Mouse (Mus musculus) heart, embryonic 12.5 days (tissue): ENCODE measurements around the gene Lmod3. TPM values are rescaled to one million over a fixed set of nuclear protein-coding genes. Genes with fewer than 3 reads are reported as not detected.

Experiments
- ATAC-seq: fragments of 200-750 bp; cut with Nextera tagmentation; 2 replicates; pipeline ENCODE4 v1.8.0; 2017; ENCODE audit warnings: moderate TSS enrichment, moderate library complexity; ENCODE audit not compliant: insufficient number of reproducible peaks, low FRiP score
- H3K27ac ChIP-seq: fragments of 300-500 bp; sonication (generic); 2 replicates; pipeline ENCODE4 v1.5.1; 2016; ENCODE audit warnings: mild to moderate bottlenecking, moderate library complexity; ENCODE audit not compliant: poor library complexity, severe bottlenecking
- H3K27me3 ChIP-seq: fragments of 300-500 bp; sonication (generic); replicated peaks from 2 replicates; pipeline ENCODE4 v1.6.1; 2016; ENCODE audit warnings: mild to moderate bottlenecking, moderate library complexity
- H3K36me3 ChIP-seq: fragments of 300-500 bp; sonication (generic); 2 replicates; pipeline ENCODE4 v1.6.1; 2016; ENCODE audit warnings: mild to moderate bottlenecking, moderate library complexity
- H3K4me1 ChIP-seq: fragments of 300-500 bp; sonication (generic); replicated peaks from 2 replicates; pipeline ENCODE4 v1.6.1; 2016; ENCODE audit warnings: mild to moderate bottlenecking
- H3K4me2 ChIP-seq: fragments of 300-500 bp; sonication (generic); 2 replicates; pipeline ENCODE4 v1.6.1; 2016; ENCODE audit warnings: mild to moderate bottlenecking, moderate library complexity
- H3K4me3 ChIP-seq: fragments of 300-500 bp; sonication (generic); 2 replicates; pipeline ENCODE4 v1.5.1; 2016; ENCODE audit warnings: mild to moderate bottlenecking
- H3K9ac ChIP-seq: fragments of 300-500 bp; sonication (generic); 2 replicates; pipeline ENCODE4 v1.6.1; 2016; ENCODE audit warnings: mild to moderate bottlenecking, moderate library complexity
- H3K9me3 ChIP-seq: fragments of 300-500 bp; sonication (generic); replicated peaks from 2 replicates; pipeline ENCODE4 v1.6.1; 2016; ENCODE audit warnings: mild to moderate bottlenecking, moderate library complexity
- WGBS: fragments of 180-500 bp; shearing (Covaris S2); methylation state at CpG from one replicate; pipeline ENCODE4 v1.1.7; 2016; 5-methylcytosine and 5-hydroxymethylcytosine counted together
- polyA plus RNA-seq: library from polyadenylated mRNA; unstranded; fragments of >200 nt; fragmentation: Nextera tagmentation; extraction: Ambion mirVana; gene quantifications from 2 replicates; pipeline ENCODE4 v1.2.1, GENCODE M21; 2016

Lmod3 gene
- polyA plus RNA-seq, 1 experiment from 2014 or later = 18.0 TPM

DNA sequence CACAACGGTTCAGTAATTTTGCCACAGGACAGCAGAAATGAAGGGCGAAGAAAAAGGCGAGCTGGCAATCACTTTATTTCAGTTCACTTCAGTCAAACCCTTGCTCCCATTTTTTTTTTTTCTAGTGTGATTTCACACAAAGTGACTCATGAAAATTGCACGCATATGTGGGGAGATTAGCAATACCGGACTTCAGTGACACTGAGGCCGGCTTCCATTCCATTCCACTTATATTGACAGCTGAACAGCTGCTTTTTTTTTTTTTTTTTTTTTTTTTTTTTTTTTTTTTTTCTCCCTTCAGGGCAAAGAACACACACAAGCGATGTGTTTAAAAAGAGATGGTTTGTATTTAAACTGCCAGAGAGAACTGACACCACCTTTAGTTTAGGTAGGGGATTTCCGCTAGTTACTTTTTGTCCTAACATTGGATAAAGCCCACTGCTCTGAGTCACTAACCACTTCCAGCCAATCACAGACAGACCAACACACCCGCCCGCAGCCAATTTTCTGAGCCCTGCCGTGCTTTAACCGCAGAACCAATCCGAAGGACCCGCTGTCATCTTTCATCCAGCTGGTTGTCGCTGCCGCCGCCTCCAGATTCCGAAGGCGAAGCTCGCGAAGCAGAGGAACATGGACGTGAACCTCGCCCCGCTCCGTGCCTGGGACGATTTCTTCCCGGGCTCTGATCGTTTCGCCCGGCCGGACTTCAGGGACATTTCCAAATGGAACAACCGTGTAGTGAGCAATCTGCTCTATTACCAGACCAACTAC, 42.2 kb downstream of the Lmod3 start, which contains the start of gene Arl6ip5:
Arl6ip5 (plus strand) TSS at position 499 of the 771 bp plus-strand sequence.
- ATAC-seq = peak; percentile 71
- Histone ChIP-seq H3K4me1 (peaks cover 32% of the 10 kb centered on the region), H3K36me3 (peaks cover 8% of the 10 kb centered on the region), H3K27ac (peak within 1 kb of the TSS; percentile 60), H3K9ac (peak within 1 kb of the TSS; percentile 94), H3K27me3 (no peaks in the 10 kb centered on the region), H3K4me3 (peak within 1 kb of the TSS; percentile 87), H3K4me2 (peak within 1 kb of the TSS; percentile 79), H3K9me3 (no peaks in the 10 kb centered on the region; the same call in 1 of the 2 replicates)
- 10% methylated on average over 32 of the region's 32 CpGs for WGBS

DNA sequence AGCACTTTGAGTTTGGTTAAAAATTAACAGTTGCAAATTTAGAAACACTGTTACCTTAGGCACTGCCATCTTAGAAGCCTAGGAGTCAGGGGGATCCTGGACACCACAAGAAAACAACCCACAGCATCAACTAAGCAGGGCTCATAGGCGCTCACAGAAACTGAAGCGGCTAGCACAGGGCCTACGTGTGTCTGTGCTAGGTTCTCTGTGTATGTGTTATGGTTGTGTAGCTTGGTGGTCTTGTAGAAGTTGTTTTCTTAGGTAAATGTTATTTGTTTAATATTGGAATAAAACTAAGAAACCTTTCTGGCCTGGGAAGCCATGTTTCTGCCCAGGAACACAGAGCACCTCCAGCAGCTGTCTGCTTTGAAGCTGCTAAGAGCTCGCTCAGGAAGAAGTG, 42.8 kb downstream of the Lmod3 start:
- H3K27ac ChIP-seq = no peak overlapping the region
- no peak overlapping the region for H3K9ac ChIP-seq
- H3K4me1 ChIP-seq = peaks cover 32% of the 10 kb centered on the region
- no peak overlapping the region for H3K4me2 ChIP-seq
- no peaks in the 10 kb centered on the region for H3K27me3 ChIP-seq
- 85% methylated on average over 4 of the region's 4 CpGs for WGBS
- ATAC-seq = no peak
- no peak overlapping the region for H3K4me3 ChIP-seq
- H3K36me3 ChIP-seq = peaks cover 4% of the 10 kb centered on the region; the same call in 1 of the 2 replicates
- H3K9me3 ChIP-seq = no peaks in the 10 kb centered on the region; the same call in 1 of the 2 replicates

DNA sequence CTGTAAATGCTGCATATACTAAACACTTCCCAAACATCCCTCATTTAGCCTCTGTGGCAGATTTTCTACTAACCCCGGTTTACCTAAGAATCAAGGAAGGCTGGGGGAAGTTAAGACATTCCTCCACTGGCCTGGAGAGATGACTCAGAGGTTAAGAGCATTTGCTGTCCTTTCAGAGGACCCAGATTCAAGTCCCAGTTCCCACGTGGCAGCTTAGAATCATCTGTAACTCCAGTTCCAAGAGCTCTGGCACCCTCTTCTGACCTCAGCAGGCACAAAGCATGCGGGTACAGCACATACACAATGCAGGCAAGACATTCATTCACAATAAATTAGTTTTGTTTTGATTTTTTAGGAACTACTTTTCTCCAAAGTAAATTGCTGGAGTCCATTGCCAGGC, 43.4 kb downstream of the Lmod3 start:
- Histone ChIP-seq H3K27ac (no peak overlapping the region), H3K4me1 (peaks cover 31% of the 10 kb centered on the region), H3K27me3 (no peaks in the 10 kb centered on the region), H3K9ac (no peak overlapping the region), H3K36me3 (no peaks in the 10 kb centered on the region), H3K4me2 (no peak overlapping the region), H3K4me3 (no peak overlapping the region), H3K9me3 (no peaks in the 10 kb centered on the region)
- WGBS = 56% methylated on average over 3 of the region's 3 CpGs
- ATAC-seq = no peak

DNA sequence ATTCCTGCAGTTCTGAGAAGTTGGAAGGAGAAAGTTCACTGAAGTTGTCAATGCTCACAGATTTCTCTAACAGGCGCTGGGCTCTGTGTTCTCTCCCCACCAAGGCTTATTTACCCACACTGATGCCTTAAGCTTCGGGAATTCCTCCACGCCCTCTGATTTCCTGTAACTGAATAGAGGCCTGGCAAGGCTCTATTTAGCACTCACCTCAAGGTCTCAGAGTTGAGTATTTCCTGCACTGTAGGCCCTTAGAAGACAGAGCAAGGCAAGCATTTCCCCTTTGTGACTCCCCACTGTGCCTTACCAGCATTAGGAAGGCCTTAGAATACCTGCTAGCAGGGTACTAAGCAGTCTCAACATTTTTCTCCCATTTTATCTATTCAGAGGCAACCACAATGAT, 44.2 kb downstream of the Lmod3 start:
- H3K9me3 ChIP-seq = no peaks in the 10 kb centered on the region
- H3K4me1 ChIP-seq = peaks cover 29% of the 10 kb centered on the region
- no peaks in the 10 kb centered on the region for H3K36me3 ChIP-seq
- no peak overlapping the region for H3K4me2 ChIP-seq
- WGBS = 45% methylated on average over 3 of the region's 3 CpGs
- H3K9ac ChIP-seq = 0 out of 2 replicates have a peak overlapping the region, but pooled peaks have one; percentile 24
- no peaks in the 10 kb centered on the region for H3K27me3 ChIP-seq
- no peak overlapping the region for H3K4me3 ChIP-seq
- H3K27ac ChIP-seq = peak overlapping the region; percentile 68
- no peak for ATAC-seq

DNA sequence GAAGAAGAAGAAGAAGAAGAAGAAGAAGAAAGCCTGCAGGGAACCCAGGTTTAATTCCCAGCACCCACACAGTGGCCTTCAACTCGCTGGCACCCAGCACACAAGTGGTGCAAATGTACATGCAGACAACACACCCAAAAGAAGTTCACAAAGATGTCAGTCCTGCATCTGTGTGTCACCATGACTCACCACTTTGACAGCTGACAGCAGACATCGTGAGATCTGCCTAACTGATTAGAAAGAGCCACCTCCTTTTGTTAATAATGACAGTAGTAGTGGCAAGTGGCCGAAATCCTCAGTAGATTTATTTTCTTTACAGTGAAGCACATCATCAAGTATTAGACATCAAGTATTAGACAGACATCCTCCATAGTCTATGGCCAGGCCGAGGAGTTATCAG, 45.5 kb downstream of the Lmod3 start:
- Histone ChIP-seq H3K27ac (no peak overlapping the region), H3K4me1 (peaks cover 22% of the 10 kb centered on the region), H3K9me3 (no peaks in the 10 kb centered on the region), H3K4me2 (no peak overlapping the region), H3K27me3 (no peaks in the 10 kb centered on the region), H3K9ac (no peak overlapping the region), H3K4me3 (no peak overlapping the region), H3K36me3 (no peaks in the 10 kb centered on the region)
- 59% methylated on average over 4 of the region's 4 CpGs for WGBS
- no peak for ATAC-seq

DNA sequence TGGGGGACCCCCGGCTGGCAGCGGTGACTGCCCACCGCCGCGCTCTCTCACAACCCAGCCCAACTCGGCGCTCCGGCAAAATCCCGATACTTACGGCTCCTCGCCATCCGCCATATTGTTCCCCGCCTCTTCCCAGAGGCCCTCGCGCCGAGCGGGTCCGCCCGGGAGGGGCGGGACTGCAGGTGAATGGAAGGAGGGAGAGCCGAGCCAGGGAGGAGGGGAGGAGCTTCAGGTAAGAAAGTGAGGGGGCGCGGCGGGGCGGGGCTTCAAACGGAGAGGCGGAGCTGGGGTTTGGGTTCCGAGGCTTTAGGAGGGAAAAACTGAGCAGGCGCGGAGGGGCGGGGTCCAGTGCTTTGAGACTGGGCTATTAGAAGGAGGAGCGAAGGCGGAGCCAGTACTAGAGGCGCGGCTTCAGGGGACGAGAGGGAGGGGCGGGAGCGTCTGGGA, 47.1 kb downstream of the Lmod3 start, which contains the start of gene Uba3:
Uba3 (minus strand) TSS at position 209 of the 447 bp plus-strand sequence.
- H3K4me3 ChIP-seq = peak within 1 kb of the TSS; percentile 96
- no peaks in the 10 kb centered on the region for H3K9me3 ChIP-seq
- H3K9ac ChIP-seq = peak within 1 kb of the TSS; percentile 98
- peaks cover 5% of the 10 kb centered on the region for H3K36me3 ChIP-seq
- H3K27me3 ChIP-seq = no peaks in the 10 kb centered on the region
- under 1% methylated on average over 38 of the region's 38 CpGs for WGBS
- peak within 1 kb of the TSS; percentile 71 for H3K4me2 ChIP-seq
- peak within 1 kb of the TSS; percentile 90 for H3K27ac ChIP-seq
- peaks cover 15% of the 10 kb centered on the region for H3K4me1 ChIP-seq
- peak; percentile 98 for ATAC-seq

DNA sequence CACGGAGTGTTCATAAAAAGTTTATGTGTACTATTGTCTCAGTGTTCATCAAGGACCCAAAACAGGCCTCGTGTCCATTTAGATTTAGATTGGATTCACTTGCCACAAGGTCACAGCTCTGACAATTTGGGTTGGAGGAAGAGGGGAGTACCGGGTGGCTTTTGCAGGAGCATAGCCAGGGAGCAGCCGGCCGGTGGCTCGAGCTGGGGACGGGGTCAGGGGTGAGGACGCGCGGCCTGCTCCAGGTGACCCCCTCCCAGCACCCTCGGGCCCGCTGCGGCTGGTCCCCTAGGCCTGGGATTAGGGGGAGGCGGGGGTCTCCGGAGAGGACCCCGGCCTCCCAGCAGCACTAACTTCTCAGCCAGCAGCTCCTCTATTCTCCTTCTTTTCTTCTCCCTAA, 47.6 kb downstream of the Lmod3 start:
- Histone ChIP-seq H3K4me2 (peak overlapping the region; percentile 71), H3K4me1 (peaks cover 12% of the 10 kb centered on the region), H3K27me3 (no peaks in the 10 kb centered on the region), H3K9ac (peak overlapping the region; percentile 98), H3K9me3 (no peaks in the 10 kb centered on the region), H3K36me3 (peaks cover 5% of the 10 kb centered on the region), H3K4me3 (peak overlapping the region; percentile 96), H3K27ac (peak overlapping the region; percentile 90)
- 2% methylated on average over 8 of the region's 16 CpGs for WGBS
- ATAC-seq = peak; percentile 57

DNA sequence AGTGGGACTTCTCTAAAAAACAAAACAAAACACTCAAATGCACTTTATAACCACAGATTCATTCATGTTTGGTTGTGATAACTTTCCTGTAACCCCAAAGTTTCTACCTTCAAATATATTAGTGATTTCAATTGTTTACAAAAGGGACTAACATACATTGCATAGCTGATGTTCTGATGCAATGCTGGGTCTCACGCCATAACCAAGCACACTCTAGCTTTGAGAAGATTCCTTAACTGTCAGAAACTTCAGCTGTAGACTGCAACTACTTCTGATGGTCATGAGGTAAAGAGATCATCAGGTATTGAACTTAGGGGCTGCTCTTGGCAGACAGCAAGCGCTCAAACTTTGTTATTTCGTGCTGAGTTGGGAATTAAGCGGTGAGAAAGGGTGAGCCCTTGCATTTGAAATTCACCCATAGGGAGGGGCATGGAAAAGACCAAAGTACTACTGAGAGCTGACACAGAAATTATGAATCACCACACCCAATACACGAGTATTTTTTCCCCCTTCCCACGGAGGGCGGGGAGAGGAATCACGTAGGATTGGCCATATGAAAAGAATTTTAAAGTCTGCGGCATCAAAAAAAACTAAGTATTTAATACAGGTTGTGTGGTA, 48.2 kb downstream of the Lmod3 start:
- H3K9ac ChIP-seq = peak overlapping the region; percentile 98
- ATAC-seq = no peak

DNA sequence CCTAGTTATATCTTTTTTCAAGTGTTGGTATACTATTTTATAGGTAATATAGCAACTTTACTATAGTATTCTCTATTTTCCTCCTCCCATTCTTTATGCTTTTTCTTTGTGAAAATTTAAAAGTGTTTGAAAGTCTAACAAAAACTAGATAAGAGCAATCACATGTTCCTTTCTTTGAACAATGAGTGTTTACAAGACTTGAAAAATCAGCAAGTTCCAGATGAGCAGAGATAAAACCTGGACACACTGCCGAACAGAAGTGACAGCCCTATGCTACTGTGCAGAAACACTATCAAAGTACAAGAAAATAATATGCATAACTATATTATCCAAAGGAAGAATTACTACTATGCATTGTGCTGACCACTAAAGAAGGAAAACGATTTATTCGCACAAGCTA, 50.1 kb downstream of the Lmod3 start:
- no peak overlapping the region for H3K9ac ChIP-seq
- no peaks in the 10 kb centered on the region for H3K9me3 ChIP-seq
- no peak overlapping the region for H3K27ac ChIP-seq
- H3K4me1 ChIP-seq = peaks cover 10% of the 10 kb centered on the region
- WGBS = 76% methylated on average over 3 of the region's 3 CpGs
- ATAC-seq = no peak
- H3K4me2 ChIP-seq = no peak overlapping the region
- no peaks in the 10 kb centered on the region for H3K27me3 ChIP-seq
- H3K36me3 ChIP-seq = peaks cover 16% of the 10 kb centered on the region
- H3K4me3 ChIP-seq = no peak overlapping the region

More for the DNA sequence above, 48.2 kb downstream of the Lmod3 start:
- WGBS = 15% methylated on average over 9 of the region's 9 CpGs
- no peak overlapping the region; the same call in 1 of the 2 replicates for H3K27ac ChIP-seq
- H3K4me2 ChIP-seq = peak overlapping the region; percentile 71
- H3K4me3 ChIP-seq = peak overlapping the region; percentile 96
- peaks cover 10% of the 10 kb centered on the region for H3K4me1 ChIP-seq
- H3K9me3 ChIP-seq = no peaks in the 10 kb centered on the region
- peaks cover 6% of the 10 kb centered on the region for H3K36me3 ChIP-seq
- H3K27me3 ChIP-seq = no peaks in the 10 kb centered on the region

DNA sequence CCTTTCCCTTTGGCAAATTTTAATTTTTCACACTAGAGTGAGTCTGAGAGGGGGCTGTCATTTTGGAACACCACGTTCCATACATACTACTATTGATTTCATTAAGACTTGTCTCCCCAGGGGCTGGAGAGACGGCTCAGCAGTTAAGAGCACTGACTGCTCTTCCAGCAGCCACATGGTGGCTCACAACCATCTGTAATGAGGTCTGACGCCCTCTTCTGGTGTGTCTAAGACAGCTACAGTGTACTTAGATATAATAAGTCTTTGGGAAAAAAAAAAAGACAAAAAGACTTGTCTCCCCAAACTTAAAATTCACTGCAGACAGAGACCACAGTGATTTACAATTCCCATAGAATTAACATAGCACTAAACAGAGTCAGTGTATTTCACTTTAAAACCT, 52.1 kb downstream of the Lmod3 start:
- no peak for ATAC-seq
- Histone ChIP-seq H3K9me3 (no peaks in the 10 kb centered on the region), H3K9ac (no peak overlapping the region), H3K36me3 (peaks cover 34% of the 10 kb centered on the region), H3K27ac (no peak overlapping the region), H3K4me1 (peaks cover 10% of the 10 kb centered on the region), H3K4me3 (no peak overlapping the region), H3K27me3 (no peaks in the 10 kb centered on the region), H3K4me2 (no peak overlapping the region)
- WGBS = 73% methylated on average over 3 of the region's 3 CpGs
